Mouse (Mus musculus) MEL (cell line): Measurements from ENCODE around the gene Raver2.

ENCODE experiments used
- CTCF ChIP-seq, 3 experiments: IDR thresholded peaks in 2 of 3; conservative IDR thresholded peaks in 1 of 3; 2 replicates each; pipeline ENCODE4 v1.5.1; 2011 to 2012; ENCODE audit warnings: low read length in 3 of 3, low read depth in 2 of 3, mild to moderate bottlenecking in 2 of 3, improper control_type of control experiment in 1 of 3, inconsistent platforms in 1 of 3, mixed read lengths in 1 of 3, moderate library complexity in 1 of 3; ENCODE audit not compliant: control insufficient read depth in 1 of 3, insufficient read depth in 1 of 3, poor library complexity in 1 of 3, severe bottlenecking in 1 of 3
- MAFK ChIP-seq: IDR thresholded peaks from 2 replicates; pipeline ENCODE4 v1.6.1; 2011; ENCODE audit warnings: low read depth, mild to moderate bottlenecking, low read length, improper control_type of control experiment, borderline replicate concordance
- MAX ChIP-seq: IDR thresholded peaks from 2 replicates; pipeline ENCODE4 v1.6.1; 2011; ENCODE audit warnings: low read length, improper control_type of control experiment
- MAZ ChIP-seq: IDR thresholded peaks from 2 replicates; pipeline ENCODE4 v1.6.1; 2012; ENCODE audit warnings: low read depth, mild to moderate bottlenecking, inconsistent platforms, low read length, improper control_type of control experiment
- NRF1 ChIP-seq: IDR thresholded peaks from 2 replicates; pipeline ENCODE4 v1.6.1; 2014; ENCODE audit warnings: low read depth, mild to moderate bottlenecking, inconsistent platforms, low read length, improper control_type of control experiment, moderate library complexity; ENCODE audit not compliant: poor library complexity, insufficient read depth, severe bottlenecking
- POLR2A ChIP-seq, 2 experiments: IDR thresholded peaks; 2 replicates each; pipeline ENCODE4 v1.6.1; 2011 to 2012; ENCODE audit warnings: low read length in 2 of 2, mild to moderate bottlenecking in 2 of 2, control low read depth in 1 of 2, improper control_type of control experiment in 1 of 2, low read depth in 1 of 2, moderate library complexity in 1 of 2; ENCODE audit not compliant: control insufficient read depth in 1 of 2, insufficient read depth in 1 of 2, poor library complexity in 1 of 2
- RCOR1 ChIP-seq: IDR thresholded peaks from 2 replicates; pipeline ENCODE4 v1.6.1; 2012; ENCODE audit warnings: low read depth, mild to moderate bottlenecking, inconsistent platforms, low read length, improper control_type of control experiment
- SIN3A ChIP-seq: IDR thresholded peaks from 2 replicates; pipeline ENCODE4 v1.6.1; 2012; ENCODE audit warnings: low read length, improper control_type of control experiment, inconsistent platforms
- ZMIZ1 ChIP-seq: IDR thresholded peaks from 2 replicates; pipeline ENCODE4 v1.6.1; 2012; ENCODE audit warnings: low read depth, mild to moderate bottlenecking, inconsistent platforms, low read length, improper control_type of control experiment, moderate library complexity

DNA sequence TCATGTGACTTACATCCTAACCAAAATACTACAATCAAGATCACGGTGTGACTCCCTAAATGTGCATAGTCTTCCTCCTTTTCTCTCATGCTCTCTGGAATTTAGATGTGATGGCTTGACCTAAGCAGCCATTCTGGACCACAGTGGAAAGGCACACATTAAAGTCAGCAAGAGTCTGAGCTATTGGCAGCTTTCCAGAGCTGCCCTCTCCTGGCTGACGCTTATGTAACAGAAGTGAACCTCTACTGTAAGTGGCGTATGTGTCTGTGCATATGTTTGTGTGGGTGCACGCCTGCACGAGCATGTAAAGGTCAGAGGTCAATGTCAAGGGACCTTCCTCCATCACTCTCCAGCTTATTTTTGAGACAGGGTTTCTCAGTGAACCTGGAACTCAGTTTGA, 33.7 kb upstream of the Raver2 start:
- TF ChIP-seq NRF1 (no peak), RCOR1 (no peak), CTCF (IDR thresholded peaks at IDR 0.05 in 2 of 3, conservative IDR thresholded peaks at IDR 0.05 in 1 of 3; ENCODE audit: control insufficient read depth in 1 of 3, insufficient read depth in 1 of 3, low read depth in 2 of 3, low read length in 3 of 3, poor library complexity in 1 of 3, severe bottlenecking in 1 of 3) (no peak), POLR2A (IDR thresholded peaks at IDR 0.05; ENCODE audit: control insufficient read depth in 1 of 2, insufficient read depth in 1 of 2, low read depth in 1 of 2, low read length in 2 of 2, poor library complexity in 1 of 2) (no peak), ZMIZ1 (no peak), SIN3A (no peak), MAZ (no peak), MAFK (no peak), MAX (no peak)
